Mouse (Mus musculus) fibroblast of lung, adult 2 months (primary cell): ENCODE measurements around the gene Ier2.
"Not testable (repeated sequence)": the region's sequence is repeated elsewhere in the genome, so short reads cannot be mapped to it uniquely, and the experiment has no call there.

ENCODE experiments used
- DNase-seq: peaks from one replicate; pipeline ENCODE4 v3.0.0-alpha.2; 2011; ENCODE audit warnings: low read depth

Gene Ier2

GRCm38 (mm10) chr8:84638555-84639161 is 24.0 kb downstream of the Ier2 start:
- no peak for DNase-seq

GRCm38 (mm10) chr8:84637946-84638554 is 24.6 kb downstream of the Ier2 start:
- no peak for DNase-seq

GRCm38 (mm10) chr8:84636051-84636691 is 26.5 kb downstream of the Ier2 start:
- no peak for DNase-seq

GRCm38 (mm10) chr8:84635397-84636050 is 27.1 kb downstream of the Ier2 start:
- no peak for DNase-seq

- no peak for DNase-seq
Measured at GRCm38 (mm10) chr8:84634849-84635304, 27.8 kb downstream of the Ier2 start.

- no peak for DNase-seq
Measured at GRCm38 (mm10) chr8:84633841-84634584, 28.6 kb downstream of the Ier2 start.

- no peak for DNase-seq
Measured at GRCm38 (mm10) chr8:84631813-84632212, 30.8 kb downstream of the Ier2 start.

- no peak for DNase-seq
Measured at GRCm38 (mm10) chr8:84630145-84630544, 32.5 kb downstream of the Ier2 start.

- DNase-seq, result no peak
Measured at GRCm38 (mm10) chr8:84629586-84629985, 33.1 kb downstream of the Ier2 start.

GRCm38 (mm10) chr8:84623425-84623824 is 39.2 kb downstream of the Ier2 start:
- not testable (repeated sequence) for DNase-seq

- DNase-seq, result no peak
Measured at GRCm38 (mm10) chr8:84621102-84621625, 41.5 kb downstream of the Ier2 start.

- no peak for DNase-seq
Measured at GRCm38 (mm10) chr8:84617005-84617404, 45.6 kb downstream of the Ier2 start.

GRCm38 (mm10) chr8:84615666-84616485 is 46.8 kb downstream of the Ier2 start:
- DNase-seq, result no peak

GRCm38 (mm10) chr8:84614512-84615223 is 48.0 kb downstream of the Ier2 start:
- no peak for DNase-seq
